Mouse (Mus musculus) intestine, embryonic 14.5 days (tissue): Measurements from ENCODE around the gene Zbtb11. TPM values are rescaled to one million over a fixed set of nuclear protein-coding genes. Genes with fewer than 3 reads are reported as not detected.

Experiments
- ATAC-seq: fragments of 200-750 bp; cut with Nextera tagmentation; replicated peaks from 2 replicates; pipeline ENCODE4 v1.8.0; 2017; ENCODE audit warnings: low read depth, moderate number of reproducible peaks, moderate TSS enrichment, moderate library complexity; ENCODE audit not compliant: low FRiP score, low TSS enrichment
- DNase-seq: peaks from one replicate; pipeline ENCODE4 v3.0.0-alpha.2; 2018; ENCODE audit warnings: low spot score
- H3K27ac ChIP-seq: fragments of 300-500 bp; sonication (generic); 2 replicates; pipeline ENCODE4 v1.5.1; 2014; ENCODE audit warnings: low read depth, mild to moderate bottlenecking, control low read depth
- H3K27me3 ChIP-seq: fragments of 300-500 bp; sonication (generic); replicated peaks from 2 replicates; pipeline ENCODE4 v1.6.1; 2014; ENCODE audit warnings: low read length, control low read depth; ENCODE audit not compliant: control insufficient read depth, insufficient read depth
- H3K36me3 ChIP-seq: fragments of 300-500 bp; sonication (generic); 2 replicates; pipeline ENCODE4 v1.6.1; 2014; ENCODE audit warnings: low read length, control low read depth; ENCODE audit not compliant: control insufficient read depth, insufficient read depth
- H3K4me1 ChIP-seq: fragments of 300-500 bp; sonication (generic); replicated peaks from 2 replicates; pipeline ENCODE4 v1.6.1; 2014; ENCODE audit warnings: low read length, control low read depth, mixed read lengths; ENCODE audit not compliant: control insufficient read depth, insufficient read depth
- H3K4me2 ChIP-seq: fragments of 300-500 bp; sonication (generic); 2 replicates; pipeline ENCODE4 v1.6.1; 2014; ENCODE audit warnings: low read length
- H3K4me3 ChIP-seq: fragments of 300-500 bp; sonication (generic); 2 replicates; pipeline ENCODE4 v1.5.1; 2014; ENCODE audit warnings: low read depth, low read length, control low read depth, mixed read lengths
- H3K9ac ChIP-seq: fragments of 300-500 bp; sonication (generic); 2 replicates; pipeline ENCODE4 v1.6.1; 2014; ENCODE audit warnings: mild to moderate bottlenecking, low read length
- H3K9me3 ChIP-seq: fragments of 300-500 bp; sonication (generic); 2 replicates; pipeline ENCODE4 v1.6.1; 2016; ENCODE audit warnings: low read length, control low read depth; ENCODE audit not compliant: control insufficient read depth
- WGBS: fragments of 180-500 bp; shearing (Covaris S2); extraction: QIAGEN DNeasy Blood & Tissue Kit; methylation state at CpG from one replicate; pipeline ENCODE4 v1.1.7; 2014; 5-methylcytosine and 5-hydroxymethylcytosine counted together
- polyA plus RNA-seq: library from polyadenylated mRNA; unstranded; fragments of >200 nt; fragmentation: Nextera tagmentation; extraction: Ambion mirVana; gene quantifications from 2 replicates; pipeline ENCODE4 v1.2.1, GENCODE M21; 2014

Gene Zbtb11
- polyA plus RNA-seq, result 18.9 and 20.3 TPM in 2 replicates

- H3K4me3 ChIP-seq, result peak within 1 kb of the TSS; percentile 97
- peaks cover 41% of the 10 kb centered on the region for H3K36me3 ChIP-seq
- H3K27ac ChIP-seq, result peak within 1 kb of the TSS; percentile 80
- H3K9ac ChIP-seq, result peak within 1 kb of the TSS; percentile 89
- H3K9me3 ChIP-seq, result no peaks in the 10 kb centered on the region
- ATAC-seq (peak; percentile 97), DNase-seq (peak; percentile 100)
- H3K4me1 ChIP-seq, result peaks cover 22% of the 10 kb centered on the region
- peak within 1 kb of the TSS; percentile 77 for H3K4me2 ChIP-seq
- under 1% methylated on average over 78 of the region's 86 CpGs for WGBS
- no peaks in the 10 kb centered on the region for H3K27me3 ChIP-seq
Measured at GRCm38 (mm10) chr16:55973431-55974255, at the start of gene Zbtb11. TSS of gene Zbtb11 (plus strand) at chr16:55973883.

GRCm38 (mm10) chr16:55924010-55924409 is 49.7 kb upstream of the Zbtb11 start:
- no peak overlapping the region for H3K9ac ChIP-seq
- H3K4me1 ChIP-seq, result no peaks in the 10 kb centered on the region
- ATAC-seq (no peak), DNase-seq (no peak)
- WGBS, result 91% methylated on average over 4 of the region's 4 CpGs
- H3K4me2 ChIP-seq, result no peak overlapping the region
- H3K27me3 ChIP-seq, result no peaks in the 10 kb centered on the region
- H3K27ac ChIP-seq, result no peak overlapping the region
- peaks cover 32% of the 10 kb centered on the region for H3K36me3 ChIP-seq
- H3K4me3 ChIP-seq, result no peak overlapping the region
- no peaks in the 10 kb centered on the region for H3K9me3 ChIP-seq

- ATAC-seq, result peak; percentile 59
- Histone ChIP-seq H3K9ac (peak overlapping the region; percentile 65), H3K36me3 (0 out of 2 replicates have a peak, but pooled peaks cover 6% of the 10 kb centered on the region), H3K4me1 (0 out of 2 replicates have a peak, but pooled peaks cover 3% of the 10 kb centered on the region), H3K9me3 (no peaks in the 10 kb centered on the region), H3K4me2 (peak overlapping the region; percentile 82), H3K27me3 (no peaks in the 10 kb centered on the region), H3K27ac (peak overlapping the region; percentile 23; the same call in 1 of the 2 replicates), H3K4me3 (peak overlapping the region; percentile 83)
- under 1% methylated on average over 32 of the region's 32 CpGs for WGBS
- DNase-seq, result peak; percentile 85
Measured at GRCm38 (mm10) chr16:55933681-55934343, 39.9 kb upstream of the Zbtb11 start.

- ATAC-seq, result peak; percentile 97
- H3K9me3 ChIP-seq, result no peaks in the 10 kb centered on the region
- peak within 1 kb of the TSS; percentile 82 for H3K4me2 ChIP-seq
- 0 out of 2 replicates have a peak, but pooled peaks cover under 1% of the 10 kb centered on the region for H3K36me3 ChIP-seq
- peak; percentile 96 for DNase-seq
- H3K9ac ChIP-seq, result peak within 1 kb of the TSS; percentile 65
- H3K27ac ChIP-seq, result peak within 1 kb of the TSS; percentile 23; the same call in 1 of the 2 replicates
- H3K4me3 ChIP-seq, result peak within 1 kb of the TSS; percentile 83
- 0% methylated on average over 24 of the region's 24 CpGs for WGBS
- H3K4me1 ChIP-seq, result 0 out of 2 replicates have a peak, but pooled peaks cover 3% of the 10 kb centered on the region
- no peaks in the 10 kb centered on the region for H3K27me3 ChIP-seq
Measured at GRCm38 (mm10) chr16:55934453-55935037, 39.1 kb upstream of the Zbtb11 start, which contains the start of gene Cep97. TSS of gene Cep97 (minus strand) at chr16:55934855.

GRCm38 (mm10) chr16:55938761-55939160 is 34.9 kb upstream of the Zbtb11 start:
- H3K4me1 ChIP-seq, result no peaks in the 10 kb centered on the region
- no peak overlapping the region for H3K27ac ChIP-seq
- H3K9ac ChIP-seq, result no peak overlapping the region
- DNase-seq (no peak), ATAC-seq (no peak)
- no peak overlapping the region for H3K4me2 ChIP-seq
- no peaks in the 10 kb centered on the region for H3K36me3 ChIP-seq
- no peak overlapping the region for H3K4me3 ChIP-seq
- 82% methylated on average over 4 of the region's 4 CpGs for WGBS
- no peaks in the 10 kb centered on the region for H3K27me3 ChIP-seq
- no peaks in the 10 kb centered on the region for H3K9me3 ChIP-seq

- ATAC-seq, result no peak
- Histone ChIP-seq H3K4me3 (no peak overlapping the region), H3K9ac (no peak overlapping the region)
Measured at GRCm38 (mm10) chr16:55939703-55940102, 34.0 kb upstream of the Zbtb11 start.

GRCm38 (mm10) chr16:55940781-55941180 is 32.9 kb upstream of the Zbtb11 start:
- Histone ChIP-seq H3K9ac (no peak overlapping the region), H3K27ac (no peak overlapping the region), H3K4me3 (no peak overlapping the region), H3K27me3 (no peaks in the 10 kb centered on the region), H3K4me2 (no peak overlapping the region), H3K36me3 (no peaks in the 10 kb centered on the region), H3K9me3 (no peaks in the 10 kb centered on the region), H3K4me1 (no peaks in the 10 kb centered on the region)
- ATAC-seq (no peak), DNase-seq (no peak)
- 92% methylated on average over 4 of the region's 4 CpGs for WGBS

More at GRCm38 (mm10) chr16:55939703-55940102, 34.0 kb upstream of the Zbtb11 start:
- H3K4me1 ChIP-seq, result no peaks in the 10 kb centered on the region
- 92% methylated on average over 6 of the region's 6 CpGs for WGBS
- H3K9me3 ChIP-seq, result no peaks in the 10 kb centered on the region
- no peak overlapping the region for H3K27ac ChIP-seq
- no peaks in the 10 kb centered on the region for H3K36me3 ChIP-seq
- DNase-seq, result no peak
- no peak overlapping the region for H3K4me2 ChIP-seq
- no peaks in the 10 kb centered on the region for H3K27me3 ChIP-seq

GRCm38 (mm10) chr16:55947266-55947665 is 26.4 kb upstream of the Zbtb11 start:
- Histone ChIP-seq H3K4me2 (no peak overlapping the region), H3K4me1 (no peaks in the 10 kb centered on the region), H3K9ac (no peak overlapping the region), H3K9me3 (no peaks in the 10 kb centered on the region), H3K36me3 (no peaks in the 10 kb centered on the region), H3K27me3 (no peaks in the 10 kb centered on the region), H3K27ac (no peak overlapping the region), H3K4me3 (no peak overlapping the region)
- ATAC-seq (no peak), DNase-seq (no peak)
- 68% methylated on average over 3 of the region's 3 CpGs for WGBS
